Mouse (Mus musculus): ENCODE results near the gene Gm20517.

DNA sequence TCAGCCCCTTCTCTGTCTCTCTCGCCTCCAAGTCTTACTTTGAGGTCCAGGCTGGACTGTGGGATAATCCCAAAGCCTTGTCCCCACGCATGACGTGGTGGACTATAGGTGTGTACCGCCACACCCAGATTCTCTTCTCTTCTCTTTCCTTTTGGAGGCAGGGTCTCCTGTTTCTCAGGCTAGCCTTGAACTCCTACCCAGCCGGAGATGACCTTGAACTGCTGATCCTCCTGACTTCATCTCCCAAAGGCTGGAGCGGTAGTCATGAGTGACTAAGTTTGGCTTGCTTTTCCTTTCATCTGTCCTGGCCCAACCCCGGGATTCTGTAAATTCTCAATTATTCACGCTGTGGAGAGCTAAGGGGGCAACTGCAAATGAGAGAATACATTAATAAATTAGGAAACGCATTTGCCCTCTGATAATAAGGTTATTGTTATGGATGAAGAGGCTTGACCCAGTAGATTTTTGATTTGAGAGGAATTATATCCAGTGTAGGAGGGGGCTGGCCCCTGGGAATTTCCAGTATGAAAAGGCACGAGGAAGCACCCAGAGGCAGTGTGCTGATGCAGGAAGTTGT, 42.4 kb upstream of the Gm20517 start:
- TF ChIP-seq POLR2A (IDR thresholded peaks at IDR 0.05; ENCODE audit: borderline replicate concordance, low read depth, low read length) (no peak), CTCF (IDR thresholded peaks at IDR 0.05; ENCODE audit: low read depth, low read length) (no peak)

Measured in bone marrow macrophage, adult 2 months (primary cell).